Mouse (Mus musculus) megakaryocyte, embryonic 14.5 days (primary cell): Measurements from ENCODE around the gene Mcur1. TPM values are rescaled to one million over a fixed set of nuclear protein-coding genes. Genes with fewer than 3 reads are reported as not detected.

Experiments
- H3K27me3 ChIP-seq: replicated peaks from 2 replicates; pipeline ENCODE3; 2012; ENCODE audit warnings: inconsistent platforms
- H3K36me3 ChIP-seq: replicated peaks from 2 replicates; pipeline ENCODE3; 2012; ENCODE audit warnings: low read length, inconsistent platforms, mixed read lengths
- H3K4me1 ChIP-seq: 2 replicates; pipeline ENCODE4 v1.6.1; 2012; ENCODE audit warnings: inconsistent platforms
- H3K4me3 ChIP-seq: replicated peaks from 2 replicates; pipeline ENCODE3; 2012; ENCODE audit warnings: moderate library complexity, mild to moderate bottlenecking, inconsistent platforms
- H3K9me3 ChIP-seq: 2 replicates; pipeline ENCODE4 v1.6.1; 2012; ENCODE audit warnings: inconsistent platforms
- FLI1 ChIP-seq: IDR thresholded peaks from 2 replicates; pipeline ENCODE4 v1.6.1; 2012; ENCODE audit warnings: low read length, inconsistent platforms, mixed read lengths
- GATA1 ChIP-seq: IDR thresholded peaks from 3 replicates; pipeline ENCODE4 v1.6.1; 2012; ENCODE audit warnings: mixed read lengths, low read length, inconsistent platforms, borderline replicate concordance
- polyA plus RNA-seq: library from polyadenylated mRNA; stranded (reverse); fragments of >175 nt; gene quantifications from 2 replicates; pipeline ENCODE4 v1.2.3, GENCODE M21; 2012; ENCODE audit warnings: low replicate concordance; ENCODE audit not compliant: insufficient read depth

Mcur1 gene
- polyA plus RNA-seq, 1 experiment, result 7.8 TPM

- Histone ChIP-seq H3K27me3 (peaks cover 36% of the 10 kb centered on the region), H3K36me3 (no peaks in the 10 kb centered on the region)
- no peak for TF ChIP-seq GATA1
- no peak for TF ChIP-seq FLI1
Observed at GRCm38 (mm10) chr13:43586966-43587365, 27.0 kb upstream of the Mcur1 start.

DNA sequence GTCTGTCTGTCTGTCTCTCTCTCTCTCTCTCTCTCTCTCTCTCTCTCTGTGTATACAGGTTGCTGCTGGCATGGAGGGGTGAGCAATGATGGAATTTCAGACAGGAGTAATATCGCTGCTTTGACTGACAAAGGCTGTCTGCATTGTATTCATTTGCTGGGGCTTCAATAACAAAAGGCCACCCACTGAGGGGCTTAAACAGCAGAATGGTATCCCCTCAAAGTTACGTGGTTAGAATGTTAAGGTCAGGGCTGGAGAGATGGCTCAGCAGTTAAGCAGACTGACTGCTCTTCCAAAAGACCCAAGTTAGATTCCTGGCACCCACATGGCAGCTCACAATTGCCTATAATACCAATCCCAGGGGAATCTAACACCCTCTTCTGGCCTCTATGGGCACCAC is 25.3 kb upstream of the Mcur1 start:
- TF ChIP-seq GATA1 (no peak), FLI1 (no peak)
- Histone ChIP-seq H3K36me3 (no peaks in the 10 kb centered on the region), H3K4me1 (no peaks in the 10 kb centered on the region), H3K9me3 (peaks cover 11% of the 10 kb centered on the region), H3K27me3 (peaks cover 32% of the 10 kb centered on the region), H3K4me3 (no peak overlapping the region)

More at GRCm38 (mm10) chr13:43586966-43587365, 27.0 kb upstream of the Mcur1 start:
- Histone ChIP-seq H3K9me3 (peaks cover 11% of the 10 kb centered on the region), H3K4me3 (no peak overlapping the region), H3K4me1 (no peaks in the 10 kb centered on the region)

DNA sequence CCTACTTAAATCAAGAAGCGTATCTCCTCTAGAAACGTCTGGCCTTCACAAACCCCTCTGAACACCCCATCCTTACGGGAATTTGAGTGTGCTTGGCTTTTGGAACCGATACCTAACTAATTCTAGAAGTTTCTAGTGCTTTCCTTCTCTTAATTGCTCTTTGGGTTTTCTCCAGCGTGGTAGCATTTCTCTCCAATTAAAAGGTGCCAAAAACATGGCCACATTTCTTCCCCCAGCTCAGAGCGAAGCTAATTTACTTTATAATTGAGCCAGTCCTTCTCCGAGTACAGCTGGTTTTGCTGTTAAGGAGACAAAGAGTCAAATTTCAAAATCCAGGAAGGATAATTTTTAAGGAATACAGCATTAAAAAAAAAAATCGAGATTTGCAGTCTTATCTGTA is 23.5 kb upstream of the Mcur1 start:
- Histone ChIP-seq H3K4me3 (no peak overlapping the region), H3K27me3 (peaks cover 24% of the 10 kb centered on the region), H3K4me1 (peaks cover 5% of the 10 kb centered on the region; the same call in 1 of the 2 replicates), H3K9me3 (peaks cover 11% of the 10 kb centered on the region), H3K36me3 (no peaks in the 10 kb centered on the region)
- TF ChIP-seq FLI1, result no peak
- TF ChIP-seq GATA1, result no peak

GRCm38 (mm10) chr13:43582961-43583360 is 23.0 kb upstream of the Mcur1 start:
- no peaks in the 10 kb centered on the region for H3K36me3 ChIP-seq
- H3K9me3 ChIP-seq, result peaks cover 11% of the 10 kb centered on the region
- peaks cover 22% of the 10 kb centered on the region for H3K27me3 ChIP-seq
- no peak overlapping the region for H3K4me3 ChIP-seq
- H3K4me1 ChIP-seq, result peaks cover 5% of the 10 kb centered on the region; the same call in 1 of the 2 replicates
- TF ChIP-seq FLI1 (no peak), GATA1 (no peak)

GRCm38 (mm10) chr13:43580661-43581060 is 20.7 kb upstream of the Mcur1 start:
- peaks cover 3% of the 10 kb centered on the region; the same call in 1 of the 2 replicates for H3K9me3 ChIP-seq
- no peaks in the 10 kb centered on the region for H3K36me3 ChIP-seq
- H3K4me1 ChIP-seq, result peaks cover 5% of the 10 kb centered on the region; the same call in 1 of the 2 replicates
- H3K4me3 ChIP-seq, result no peak overlapping the region
- H3K27me3 ChIP-seq, result peaks cover 23% of the 10 kb centered on the region
- TF ChIP-seq FLI1 (no peak), GATA1 (no peak)

- TF ChIP-seq FLI1 (no peak), GATA1 (no peak)
- H3K4me3 ChIP-seq, result peak overlapping the region; percentile 76
- H3K36me3 ChIP-seq, result no peaks in the 10 kb centered on the region
- peaks cover 21% of the 10 kb centered on the region for H3K27me3 ChIP-seq
- peaks cover 5% of the 10 kb centered on the region; the same call in 1 of the 2 replicates for H3K4me1 ChIP-seq
- peaks cover 3% of the 10 kb centered on the region; the same call in 1 of the 2 replicates for H3K9me3 ChIP-seq
Observed at GRCm38 (mm10) chr13:43579740-43580139, 19.7 kb upstream of the Mcur1 start.

DNA sequence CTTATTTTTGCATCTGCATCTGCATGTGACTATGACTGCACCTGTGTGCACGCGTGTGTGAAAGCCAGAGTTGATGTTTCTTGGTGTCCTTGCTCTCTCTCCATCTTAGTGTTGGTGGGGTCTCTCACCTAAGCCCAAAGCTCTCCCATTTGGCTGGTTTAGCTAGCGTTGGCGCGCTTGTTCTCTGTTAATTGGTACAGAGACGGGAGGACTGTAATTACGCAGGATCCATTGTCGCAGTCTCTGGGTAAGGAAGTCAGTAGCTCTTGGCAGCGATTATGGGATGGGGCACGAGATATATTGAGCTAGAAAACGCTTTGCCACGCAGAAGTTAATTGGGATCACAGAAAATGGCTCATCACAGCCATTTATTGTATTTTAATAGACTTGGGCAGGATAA is 17.8 kb upstream of the Mcur1 start:
- no peak for TF ChIP-seq GATA1
- TF ChIP-seq FLI1, result no peak
- Histone ChIP-seq H3K4me3 (no peak overlapping the region), H3K4me1 (peaks cover 5% of the 10 kb centered on the region; the same call in 1 of the 2 replicates), H3K9me3 (peaks cover 3% of the 10 kb centered on the region; the same call in 1 of the 2 replicates), H3K27me3 (peaks cover 9% of the 10 kb centered on the region), H3K36me3 (no peaks in the 10 kb centered on the region)

DNA sequence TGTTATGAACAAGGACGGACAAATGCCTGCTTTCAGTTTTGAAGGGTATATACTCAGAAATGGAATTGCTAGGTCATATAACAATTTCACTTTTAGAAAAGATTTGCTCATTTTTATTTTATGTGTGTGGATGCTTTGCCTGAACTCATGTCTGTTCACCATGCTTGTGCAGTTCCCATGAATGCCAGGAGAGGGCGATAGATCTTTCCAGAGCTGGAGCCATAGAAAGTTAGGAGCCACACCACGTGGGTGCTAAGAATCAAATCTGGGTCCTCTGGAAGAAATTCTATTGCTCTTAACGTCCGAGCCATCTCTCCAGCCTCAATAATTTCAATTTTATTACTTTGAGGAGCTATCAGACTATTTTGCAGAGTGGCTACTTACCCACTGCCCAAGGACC is 17.3 kb upstream of the Mcur1 start:
- peaks cover 5% of the 10 kb centered on the region; the same call in 1 of the 2 replicates for H3K4me1 ChIP-seq
- no peak for TF ChIP-seq GATA1

GRCm38 (mm10) chr13:43575431-43575830 is 15.4 kb upstream of the Mcur1 start:
- H3K9me3 ChIP-seq, result peaks cover 15% of the 10 kb centered on the region
- no peak for TF ChIP-seq GATA1
- no peak for TF ChIP-seq FLI1

More for the DNA sequence above, 17.3 kb upstream of the Mcur1 start:
- Histone ChIP-seq H3K27me3 (peaks cover 7% of the 10 kb centered on the region), H3K9me3 (peaks cover 3% of the 10 kb centered on the region; the same call in 1 of the 2 replicates), H3K4me3 (no peak overlapping the region), H3K36me3 (no peaks in the 10 kb centered on the region)

GRCm38 (mm10) chr13:43573979-43574378 is 14.0 kb upstream of the Mcur1 start:
- no peaks in the 10 kb centered on the region for H3K36me3 ChIP-seq
- peaks cover 8% of the 10 kb centered on the region for H3K27me3 ChIP-seq
- H3K4me3 ChIP-seq, result no peak overlapping the region
- H3K4me1 ChIP-seq, result no peaks in the 10 kb centered on the region
- no peak for TF ChIP-seq GATA1
- TF ChIP-seq FLI1, result no peak
- H3K9me3 ChIP-seq, result peaks cover 22% of the 10 kb centered on the region

More at GRCm38 (mm10) chr13:43575431-43575830, 15.4 kb upstream of the Mcur1 start:
- Histone ChIP-seq H3K27me3 (peaks cover 8% of the 10 kb centered on the region), H3K36me3 (no peaks in the 10 kb centered on the region), H3K4me3 (no peak overlapping the region), H3K4me1 (peaks cover 5% of the 10 kb centered on the region; the same call in 1 of the 2 replicates)
